Mouse (Mus musculus) monocyte, adult 5-6 weeks (primary cell): Measurements from ENCODE around the gene Gm29427. TPM values are rescaled to one million over a fixed set of nuclear protein-coding genes. Genes with fewer than 3 reads are reported as not detected.
A peak's percentile ranks its signal among the peaks of the same experiment; 100 is the strongest.
"Not testable (repeated sequence)": the region's sequence is repeated elsewhere in the genome, so short reads cannot be mapped to it uniquely, and the experiment has no call there.

Experiments
- ATAC-seq: fragments of 153-309, 156-312 bp; replicated peaks from 2 replicates; pipeline ENCODE4 v1.8.0; 2017; ENCODE audit warnings: mild to moderate bottlenecking; ENCODE audit not compliant: low TSS enrichment, insufficient number of reproducible peaks, severe bottlenecking, poor library complexity, low FRiP score
- total RNA-seq: library from RNA; stranded (forward); fragments of 200-1000, 200-491, 200-594 nt; gene quantifications from 3 replicates; pipeline ENCODE4 v1.2.3, GENCODE M21; 2017

The Gm29427 gene
- total RNA-seq, 1 experiment from 2014 or later: not detected

DNA sequence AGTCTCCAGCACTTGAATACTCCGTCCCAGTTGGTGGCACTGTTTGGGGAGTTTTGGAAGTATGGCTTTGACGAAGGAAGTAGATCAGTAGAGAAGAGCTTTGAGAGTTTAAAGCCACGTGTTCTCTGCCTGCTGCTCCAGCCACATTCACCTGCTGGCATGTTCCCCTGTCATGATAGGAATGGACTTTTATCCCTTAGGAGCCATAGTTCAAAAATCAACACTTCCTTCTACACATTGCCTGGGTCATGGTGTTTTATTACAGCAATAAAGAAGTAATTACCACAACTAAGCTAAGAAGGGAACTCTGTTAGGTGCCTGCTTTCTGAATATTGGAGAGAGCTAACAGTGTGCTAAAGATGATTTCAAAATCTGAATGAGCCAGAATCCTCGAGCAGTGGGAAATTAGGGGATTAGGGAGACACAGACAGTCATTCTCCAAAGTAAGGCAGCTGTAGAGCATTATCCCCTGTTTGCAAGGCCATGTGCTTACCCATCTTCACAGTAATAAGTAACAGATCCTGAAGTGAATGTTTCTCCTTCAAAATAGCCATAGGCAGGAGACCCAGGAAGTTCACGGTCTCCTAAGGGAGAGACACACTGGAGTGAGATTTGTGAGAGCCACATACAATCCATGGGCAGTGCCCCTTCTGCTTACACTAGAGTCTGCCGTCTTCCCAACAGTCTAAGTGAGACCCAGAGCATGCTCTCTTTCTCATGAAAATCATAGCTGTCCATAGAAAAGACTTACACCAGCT is 33.8 kb downstream of the Gm29427 start:
- ATAC-seq: no peak

DNA sequence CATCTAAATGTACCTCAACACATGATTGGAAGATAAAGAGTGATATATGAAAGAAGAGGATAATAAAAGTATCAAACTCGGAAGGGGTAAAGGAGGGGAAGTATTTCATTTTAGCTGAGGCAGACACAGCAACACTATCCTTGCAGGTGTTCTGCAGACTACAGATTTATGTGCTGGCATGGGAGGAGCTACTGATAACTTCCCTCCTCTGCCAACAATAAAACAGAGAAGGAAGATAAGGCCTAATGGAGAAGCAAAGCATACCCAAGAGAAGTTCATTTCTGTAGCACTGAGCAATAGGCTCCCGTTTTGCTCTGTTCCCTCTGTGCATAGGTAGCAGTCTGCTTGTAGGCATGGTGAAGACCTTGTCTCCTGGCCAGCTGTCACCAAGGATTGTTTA is 34.5 kb downstream of the Gm29427 start:
- ATAC-seq: no peak

DNA sequence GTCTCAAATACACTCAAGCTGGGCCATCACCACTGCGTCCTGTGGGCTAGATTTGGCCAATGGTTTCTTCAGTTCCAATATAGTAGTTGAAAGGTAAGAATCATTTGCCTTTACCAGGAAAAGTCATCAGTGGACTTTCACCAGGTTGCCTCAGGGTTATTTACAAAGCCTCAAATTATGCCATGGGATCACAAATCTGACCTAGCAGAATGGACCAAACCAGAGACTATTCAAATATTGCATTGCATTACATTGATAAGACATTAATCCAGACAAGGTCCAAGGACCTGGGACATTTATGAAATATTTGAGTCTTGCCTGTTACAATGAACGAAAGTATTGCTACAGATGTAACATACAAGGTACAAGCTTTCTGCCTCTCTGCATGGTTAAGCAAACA is 37.0 kb downstream of the Gm29427 start:
- ATAC-seq: no peak

DNA sequence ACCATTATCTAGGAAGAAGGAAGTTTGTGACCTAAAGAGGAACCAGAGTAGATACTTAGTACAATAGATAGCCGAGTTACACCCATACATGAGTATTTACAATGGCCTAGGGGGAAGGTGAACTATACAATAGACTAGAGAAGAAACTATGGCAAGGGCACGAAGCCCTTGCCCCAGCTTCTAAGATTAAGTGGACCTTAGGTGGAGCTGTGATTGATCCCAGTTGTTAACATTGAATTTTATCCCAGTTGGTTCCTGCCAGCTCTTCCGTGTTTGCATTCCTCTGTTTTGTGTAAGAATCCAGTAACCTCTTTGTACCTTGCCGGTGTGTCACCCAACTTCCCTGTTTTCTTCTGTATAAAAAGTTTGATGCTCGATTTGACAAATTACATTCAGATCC is 52.0 kb downstream of the Gm29427 start:
- ATAC-seq: not testable (repeated sequence)

DNA sequence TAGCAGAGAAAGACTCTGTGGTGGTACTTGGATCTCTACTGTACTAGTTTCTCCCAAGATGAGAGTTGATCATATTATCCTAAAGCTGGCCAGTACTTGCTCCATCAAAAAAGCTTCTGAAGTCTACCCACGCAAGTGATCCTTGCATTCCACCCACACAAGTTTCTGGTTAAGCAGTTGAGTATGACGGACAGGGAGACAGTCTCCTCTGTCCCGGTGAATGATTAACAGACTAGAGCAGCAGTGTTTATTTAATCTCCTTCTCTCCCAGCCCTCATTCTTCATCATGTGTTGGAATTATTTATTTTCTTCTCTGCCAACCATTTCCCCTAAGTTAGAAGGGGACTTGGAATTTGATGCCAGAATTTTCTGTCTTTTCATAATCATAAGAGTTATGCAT is 54.1 kb downstream of the Gm29427 start, which contains the start of gene C4bp:
TSS of gene C4bp (minus strand) at position 179 of the 400 bp plus-strand sequence.
- ATAC-seq: no peak

DNA sequence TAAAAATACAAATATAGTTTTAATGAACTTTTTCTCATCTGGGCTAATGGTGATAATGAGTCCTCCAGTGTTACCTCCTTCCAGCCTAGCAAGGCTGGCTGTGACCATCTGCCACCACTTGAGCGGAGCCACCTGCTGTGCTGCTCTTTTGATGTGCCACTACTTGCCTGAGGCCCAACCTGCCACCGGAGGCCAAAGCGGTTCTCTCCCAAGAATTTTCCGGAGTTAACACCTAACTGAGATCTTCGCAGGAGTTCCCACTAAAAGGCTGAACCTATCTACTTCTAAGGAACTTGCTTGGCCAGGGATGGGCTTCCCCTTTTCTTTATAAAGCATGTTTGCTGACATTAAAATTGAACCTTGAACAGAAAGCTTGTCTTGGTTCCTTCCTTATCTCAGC is 56.0 kb downstream of the Gm29427 start:
- not testable (repeated sequence) for ATAC-seq

DNA sequence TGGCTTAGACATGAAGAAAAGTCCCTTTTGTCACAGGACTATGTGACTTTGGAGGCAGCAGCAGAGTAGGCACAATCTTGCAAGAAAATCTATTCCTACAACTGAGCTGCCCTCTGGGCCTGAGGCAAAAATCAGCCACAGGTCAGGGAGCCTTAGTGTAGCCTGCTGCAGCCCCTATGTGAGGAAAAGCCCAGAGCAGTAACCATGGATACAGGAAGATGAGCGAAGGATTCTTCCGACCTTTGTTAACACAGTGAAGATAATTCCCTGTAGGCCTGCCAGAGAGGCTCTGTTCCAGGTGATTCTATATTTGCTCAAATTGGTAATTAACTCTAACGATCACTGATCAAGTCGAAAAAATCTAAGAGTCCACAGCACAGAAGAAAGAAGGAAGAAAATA is 71.5 kb downstream of the Gm29427 start:
- no peak for ATAC-seq

DNA sequence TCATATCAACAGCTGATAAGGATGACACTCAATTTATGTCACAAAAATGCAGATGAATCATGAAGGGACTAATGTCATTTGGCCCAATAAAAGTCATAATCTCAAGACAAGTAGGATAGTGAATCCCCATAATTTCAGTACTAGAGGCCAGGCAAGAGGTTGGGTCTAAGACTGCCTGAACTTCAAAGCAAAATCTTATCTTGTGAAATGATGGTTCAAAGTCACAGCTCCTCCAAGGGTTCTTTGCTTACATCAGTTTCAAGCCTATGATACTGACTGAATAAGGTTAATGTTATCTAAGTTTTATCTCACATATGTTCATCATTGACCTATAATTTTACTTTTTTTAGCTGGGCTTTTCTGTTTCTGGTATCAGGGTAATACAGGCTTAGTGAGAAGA is 74.6 kb downstream of the Gm29427 start:
- no peak for ATAC-seq

DNA sequence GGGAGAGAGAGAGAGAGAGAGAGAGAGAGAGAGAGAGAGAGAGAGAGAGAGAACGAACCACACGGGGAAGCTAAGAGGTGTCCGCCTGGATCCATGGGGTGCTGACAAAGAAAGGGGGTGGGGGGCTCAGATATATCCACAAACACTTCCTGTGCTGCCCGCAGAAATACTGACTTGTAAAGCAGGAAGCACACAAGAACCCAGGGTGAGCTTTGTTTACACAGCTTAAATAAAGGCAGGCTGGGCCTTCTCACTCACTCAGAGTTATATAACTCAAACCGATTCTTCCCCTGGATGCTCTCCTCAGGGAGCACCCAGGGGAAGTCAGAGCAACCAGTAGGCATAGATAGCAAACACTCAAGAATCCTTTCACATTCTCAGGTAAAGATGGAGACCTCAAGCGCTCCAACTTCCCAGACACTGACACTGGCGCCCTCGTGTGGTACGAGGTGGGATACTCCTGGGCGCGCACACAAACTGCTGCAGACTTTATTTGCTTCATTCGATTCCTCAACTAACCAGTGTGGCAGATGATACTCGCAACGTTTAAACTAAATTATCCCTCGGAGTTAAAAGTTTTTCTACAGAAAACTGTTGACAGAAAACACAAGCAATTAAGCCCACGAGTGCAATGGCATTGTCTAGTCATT is 81.7 kb downstream of the Gm29427 start:
- peak; percentile 78 for ATAC-seq

DNA sequence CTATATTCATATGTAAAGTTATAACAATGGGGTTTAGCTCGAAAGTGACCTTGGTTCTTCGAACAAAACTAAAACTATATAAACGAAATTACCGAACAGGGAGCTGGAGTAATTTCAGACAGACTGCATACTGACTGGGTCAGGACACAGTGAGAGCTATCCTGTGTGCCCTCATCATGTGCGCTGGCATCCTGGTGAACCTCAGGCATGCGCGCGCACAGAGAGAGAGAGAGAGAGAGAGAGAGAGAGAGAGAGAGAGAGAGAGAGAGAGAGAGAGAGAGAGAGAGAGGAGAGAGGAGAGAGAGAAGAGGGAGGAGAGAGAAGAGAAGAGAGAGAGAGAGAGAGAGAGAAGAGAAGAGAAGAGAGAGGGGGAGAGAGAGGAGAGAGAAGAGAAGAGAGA is 82.3 kb downstream of the Gm29427 start:
- ATAC-seq: no peak

DNA sequence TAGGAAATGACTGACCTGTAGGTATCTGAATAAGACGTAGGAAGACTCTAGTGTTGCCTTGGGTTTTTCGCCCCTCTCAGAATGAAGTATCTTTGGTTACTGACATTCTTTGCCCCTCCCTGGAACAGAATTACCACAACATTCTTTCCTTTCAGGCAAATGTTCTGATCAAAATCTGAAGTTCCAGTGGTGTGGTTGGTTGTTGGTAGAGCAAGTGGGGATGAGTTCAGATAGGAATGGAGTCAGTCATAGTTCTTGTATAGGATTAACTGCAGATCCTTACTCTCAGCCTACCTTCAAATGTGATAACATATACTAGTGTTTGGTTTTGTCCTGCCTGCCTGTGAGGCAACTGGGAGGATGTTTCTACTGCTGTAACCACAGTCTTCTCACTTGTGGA is 86.1 kb downstream of the Gm29427 start, which contains the start of gene Zp3r:
TSS of gene Zp3r (minus strand) at position 101 of the 400 bp plus-strand sequence.
- no peak for ATAC-seq

Other genes with a start within 250 kb of the Gm29427 start
- not detected in 3 replicates for gene Zp3r, start 86.2 kb downstream of the Gm29427 start, total RNA-seq
- gene C4bp, start 54.2 kb downstream of the Gm29427 start, total RNA-seq: not detected in 3 replicates
- 7.4 to 9.8 TPM (median 7.8 TPM) in 3 replicates for gene Yod1, start 1.5 kb upstream of the Gm29427 start, total RNA-seq
- gene Pfkfb2, start 13.5 kb upstream of the Gm29427 start, total RNA-seq: 10.6 to 18.1 TPM (median 13.7 TPM) in 3 replicates
- gene AA986860, start 16.2 kb upstream of the Gm29427 start, total RNA-seq: 0.57 to 0.58 TPM in 2 of 3 replicates, not detected in the other
- gene Fcamr, start 85.1 kb upstream of the Gm29427 start, total RNA-seq: not detected in 3 replicates
- 0.19 TPM in 1 of 3 replicates, not detected in the others for gene Pigr, start 110.9 kb upstream of the Gm29427 start, total RNA-seq
- 27.7 to 41.4 TPM (median 29.9 TPM) in 3 replicates for gene Fcmr, start 149.9 kb upstream of the Gm29427 start, total RNA-seq
- gene Il24, start 171.7 kb upstream of the Gm29427 start, total RNA-seq: not detected in 3 replicates
- not detected in 3 replicates for gene Il20, start 195.7 kb upstream of the Gm29427 start, total RNA-seq
- gene Il19, start 224.3 kb upstream of the Gm29427 start, total RNA-seq: 1.1 TPM in 1 of 3 replicates, not detected in the others